Mouse (Mus musculus) embryonic facial prominence, embryonic 15.5 days (tissue): ENCODE results near the gene Parp16. TPM values are rescaled to one million over a fixed set of nuclear protein-coding genes. Genes with fewer than 3 reads are reported as not detected.
A peak's percentile ranks its signal among the peaks of the same experiment; 100 is the strongest.

ENCODE experiments used
- ATAC-seq: fragments of 200-750 bp; cut with Nextera tagmentation; 2 replicates; pipeline ENCODE4 v1.8.0; 2017; ENCODE audit warnings: low read depth, moderate TSS enrichment; ENCODE audit not compliant: insufficient number of reproducible peaks, low FRiP score, low TSS enrichment
- H3K27ac ChIP-seq: fragments of 300-500 bp; sonication (generic); replicated peaks from 2 replicates; pipeline ENCODE4 v1.5.1; 2015; ENCODE audit warnings: mild to moderate bottlenecking, inconsistent platforms
- H3K27me3 ChIP-seq: fragments of 300-500 bp; sonication (generic); 2 replicates; pipeline ENCODE4 v1.6.1; 2015; ENCODE audit warnings: inconsistent platforms
- H3K36me3 ChIP-seq: fragments of 300-500 bp; sonication (generic); 2 replicates; pipeline ENCODE4 v1.6.1; 2015; ENCODE audit warnings: mild to moderate bottlenecking, inconsistent platforms
- H3K4me1 ChIP-seq: fragments of 300-500 bp; sonication (generic); 2 replicates; pipeline ENCODE4 v1.6.1; 2015; ENCODE audit warnings: inconsistent platforms
- H3K4me2 ChIP-seq: fragments of 300-500 bp; sonication (generic); replicated peaks from 2 replicates; pipeline ENCODE4 v1.6.1; 2015; ENCODE audit warnings: mild to moderate bottlenecking, inconsistent platforms
- H3K4me3 ChIP-seq: fragments of 300-500 bp; sonication (generic); replicated peaks from 2 replicates; pipeline ENCODE4 v1.5.1; 2015; ENCODE audit warnings: mild to moderate bottlenecking, inconsistent platforms
- H3K9ac ChIP-seq: fragments of 300-500 bp; sonication (generic); 2 replicates; pipeline ENCODE4 v1.6.1; 2015; ENCODE audit warnings: inconsistent platforms
- H3K9me3 ChIP-seq: fragments of 300-500 bp; sonication (generic); replicated peaks from 2 replicates; pipeline ENCODE4 v1.6.1; 2016; ENCODE audit warnings: inconsistent platforms
- WGBS: fragments of 180-500 bp; shearing (Covaris S2); methylation state at CpG from one replicate; pipeline ENCODE4 v1.1.7; 2015; 5-methylcytosine and 5-hydroxymethylcytosine counted together
- polyA plus RNA-seq: library from polyadenylated mRNA; unstranded; fragments of >200 nt; fragmentation: Nextera tagmentation; extraction: Ambion mirVana; gene quantifications from 2 replicates; pipeline ENCODE4 v1.2.1, GENCODE M21; 2015

Parp16 gene
- polyA plus RNA-seq, 1 experiment from 2014 or later = 8.9 TPM

DNA sequence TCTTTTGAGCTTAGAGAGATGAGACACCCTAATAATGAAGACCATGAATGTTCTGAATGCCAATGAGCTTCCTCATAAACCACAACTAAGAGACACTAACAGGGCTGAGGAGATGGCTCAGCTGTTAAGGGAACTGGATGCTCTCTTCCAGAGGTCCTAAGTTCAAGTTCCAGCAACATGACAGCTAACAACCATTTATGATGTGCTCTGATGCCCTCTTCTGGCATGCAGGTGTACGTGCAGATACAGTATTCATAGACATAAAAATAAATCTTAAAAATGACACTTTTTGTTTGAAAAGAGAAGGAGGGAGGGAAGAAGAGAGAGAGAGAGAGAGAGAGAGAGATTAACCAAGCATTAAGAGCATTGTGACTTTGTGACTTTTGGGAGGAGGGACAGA is 30.3 kb upstream of the Parp16 start:
- Histone ChIP-seq H3K27ac (no peak overlapping the region), H3K36me3 (no peaks in the 10 kb centered on the region), H3K4me1 (peaks cover 14% of the 10 kb centered on the region), H3K4me2 (no peak overlapping the region), H3K9me3 (no peaks in the 10 kb centered on the region), H3K4me3 (no peak overlapping the region), H3K9ac (no peak overlapping the region), H3K27me3 (peaks cover 39% of the 10 kb centered on the region)
- ATAC-seq = no peak
- WGBS = 15% methylated on average over 1 of the region's 1 CpGs

DNA sequence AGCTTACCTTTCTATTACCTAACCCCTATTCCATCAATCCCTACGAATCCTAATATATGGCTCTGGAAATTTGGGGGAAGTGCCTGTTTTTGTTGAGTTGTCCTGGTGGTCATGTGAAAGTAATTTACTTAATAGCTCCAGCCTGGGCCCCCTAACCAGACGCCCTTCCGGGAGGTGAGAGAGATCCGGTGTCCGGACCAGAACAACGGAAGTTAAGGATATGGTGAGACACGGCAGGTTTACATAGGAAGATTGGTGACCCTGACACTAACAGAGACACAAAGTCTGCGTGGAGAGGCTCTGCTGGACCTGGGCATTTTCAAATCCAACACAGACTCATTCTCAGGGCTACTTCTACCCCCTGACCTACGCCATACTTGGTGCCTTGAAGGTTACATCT is 28.8 kb upstream of the Parp16 start:
- Histone ChIP-seq H3K9ac (no peak overlapping the region), H3K9me3 (no peaks in the 10 kb centered on the region), H3K4me3 (no peak overlapping the region), H3K4me2 (no peak overlapping the region), H3K27me3 (peaks cover 28% of the 10 kb centered on the region), H3K27ac (no peak overlapping the region), H3K36me3 (no peaks in the 10 kb centered on the region), H3K4me1 (peaks cover 14% of the 10 kb centered on the region)
- ATAC-seq = no peak
- 32% methylated on average over 9 of the region's 9 CpGs for WGBS

DNA sequence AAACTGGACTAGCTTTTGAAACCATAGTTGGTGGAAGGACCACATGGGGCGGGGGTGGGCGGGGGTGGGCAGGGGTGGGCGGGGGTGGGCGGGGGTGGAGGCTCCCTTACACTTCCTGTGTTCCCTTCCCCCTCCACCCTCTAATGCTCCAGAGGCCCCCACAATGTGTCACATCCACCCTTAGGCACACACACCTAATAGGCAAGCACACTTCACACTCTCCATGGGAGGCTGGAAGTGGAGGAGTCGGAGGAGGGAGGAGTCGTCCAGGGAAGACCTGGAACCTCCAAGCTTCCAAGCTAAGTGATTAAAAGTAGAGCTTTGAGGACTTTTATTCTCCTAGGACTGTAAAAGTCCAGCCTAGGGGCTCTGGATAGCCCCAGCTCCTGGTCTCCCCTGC is 26.6 kb upstream of the Parp16 start:
- Histone ChIP-seq H3K27ac (no peak overlapping the region), H3K36me3 (no peaks in the 10 kb centered on the region), H3K4me1 (peaks cover under 1% of the 10 kb centered on the region; the same call in 1 of the 2 replicates), H3K27me3 (0 out of 2 replicates have a peak, but pooled peaks cover 9% of the 10 kb centered on the region), H3K9ac (no peak overlapping the region), H3K9me3 (no peaks in the 10 kb centered on the region), H3K4me3 (no peak overlapping the region), H3K4me2 (no peak overlapping the region)
- ATAC-seq = no peak
- WGBS = 49% methylated on average over 6 of the region's 6 CpGs

DNA sequence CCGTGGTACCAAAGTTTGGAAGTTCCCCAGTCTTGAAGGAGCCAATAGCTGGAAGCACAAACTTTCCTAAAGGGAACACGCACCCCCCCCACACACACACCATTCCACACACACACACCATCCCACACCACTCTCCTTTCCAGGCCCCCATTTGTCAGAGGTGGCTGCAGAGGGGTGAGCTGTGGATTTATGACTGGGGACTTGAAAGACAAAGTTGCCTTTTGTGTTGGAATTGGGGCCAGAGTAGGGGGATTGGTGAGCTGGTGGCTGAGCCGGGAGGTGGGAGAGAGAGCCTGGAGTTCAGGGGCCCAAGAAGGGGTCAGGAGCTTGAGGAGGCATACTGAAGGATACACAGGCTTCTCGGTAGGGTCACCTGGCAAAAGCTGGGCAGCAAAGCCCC is 26.2 kb upstream of the Parp16 start:
- no peak overlapping the region for H3K4me2 ChIP-seq
- 0 out of 2 replicates have a peak, but pooled peaks cover 5% of the 10 kb centered on the region for H3K27me3 ChIP-seq
- no peaks in the 10 kb centered on the region for H3K4me1 ChIP-seq
- no peak overlapping the region for H3K9ac ChIP-seq
- WGBS = 57% methylated on average over 4 of the region's 4 CpGs
- H3K27ac ChIP-seq = no peak overlapping the region
- H3K4me3 ChIP-seq = no peak overlapping the region
- no peaks in the 10 kb centered on the region for H3K36me3 ChIP-seq
- no peaks in the 10 kb centered on the region for H3K9me3 ChIP-seq
- ATAC-seq = no peak

DNA sequence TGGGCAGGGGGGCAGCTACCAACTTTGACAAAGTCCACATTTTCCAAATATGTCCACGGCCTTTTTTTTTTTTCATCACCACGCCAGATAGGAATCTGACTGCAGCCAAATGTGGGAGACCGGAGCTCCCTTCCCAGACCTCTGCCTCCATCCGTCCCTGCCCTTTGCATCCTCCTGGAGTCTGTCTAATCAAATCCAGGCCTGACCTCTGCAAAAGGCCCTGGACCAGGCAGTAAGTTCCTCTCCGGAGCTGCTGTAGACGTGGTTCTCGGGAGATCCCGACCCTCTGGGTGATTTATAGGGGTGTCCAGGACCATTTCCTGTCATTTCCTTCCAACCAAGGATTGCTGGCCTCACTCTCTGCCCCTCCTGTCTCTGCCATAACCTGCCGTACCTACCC is 22.5 kb upstream of the Parp16 start:
- WGBS = 42% methylated on average over 9 of the region's 9 CpGs
- Histone ChIP-seq H3K4me2 (no peak overlapping the region), H3K9ac (no peak overlapping the region), H3K27me3 (no peaks in the 10 kb centered on the region), H3K9me3 (no peaks in the 10 kb centered on the region), H3K4me3 (no peak overlapping the region), H3K4me1 (peaks cover 16% of the 10 kb centered on the region), H3K27ac (no peak overlapping the region), H3K36me3 (no peaks in the 10 kb centered on the region)
- no peak for ATAC-seq

DNA sequence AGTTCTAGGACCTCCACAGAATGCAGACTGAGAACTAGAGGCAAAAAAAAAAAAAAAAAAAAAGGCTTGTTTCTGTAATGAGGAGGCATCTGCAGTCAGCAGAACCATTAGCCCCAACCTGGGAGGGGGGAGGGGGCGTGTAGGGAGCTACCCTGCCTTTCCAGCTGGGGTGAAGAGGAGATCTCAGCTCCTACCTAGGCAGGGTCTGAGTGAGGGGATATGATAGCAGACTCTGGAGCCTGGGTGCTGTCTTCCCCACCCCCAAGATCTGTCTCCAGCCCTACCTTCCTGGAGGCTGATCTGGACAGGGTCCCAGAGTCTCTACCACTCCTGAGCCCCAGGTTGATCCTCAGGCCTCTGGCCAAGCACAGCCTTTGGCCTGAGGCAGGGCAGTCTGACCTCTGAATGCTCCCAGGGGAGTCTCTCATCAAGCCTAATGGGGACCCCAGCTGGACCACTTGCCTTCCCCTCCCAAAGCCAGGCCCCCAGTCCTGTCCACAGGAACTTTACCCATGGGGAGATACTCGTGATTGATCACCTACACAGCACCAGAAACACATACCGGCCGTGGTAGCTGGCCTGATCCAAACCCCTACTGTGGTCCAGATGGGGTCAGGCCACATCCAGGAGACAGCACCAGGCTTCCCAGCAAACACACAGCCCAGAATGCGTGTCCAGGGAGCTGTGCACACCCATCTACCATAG is 19.8 kb upstream of the Parp16 start:
- Histone ChIP-seq H3K9ac (no peak overlapping the region), H3K4me1 (peaks cover 39% of the 10 kb centered on the region), H3K27me3 (no peaks in the 10 kb centered on the region), H3K27ac (peak overlapping the region; percentile 22; the same call in 1 of the 2 replicates), H3K4me3 (no peak overlapping the region), H3K9me3 (no peaks in the 10 kb centered on the region), H3K36me3 (no peaks in the 10 kb centered on the region), H3K4me2 (no peak overlapping the region)
- 42% methylated on average over 5 of the region's 5 CpGs for WGBS
- no peak for ATAC-seq

DNA sequence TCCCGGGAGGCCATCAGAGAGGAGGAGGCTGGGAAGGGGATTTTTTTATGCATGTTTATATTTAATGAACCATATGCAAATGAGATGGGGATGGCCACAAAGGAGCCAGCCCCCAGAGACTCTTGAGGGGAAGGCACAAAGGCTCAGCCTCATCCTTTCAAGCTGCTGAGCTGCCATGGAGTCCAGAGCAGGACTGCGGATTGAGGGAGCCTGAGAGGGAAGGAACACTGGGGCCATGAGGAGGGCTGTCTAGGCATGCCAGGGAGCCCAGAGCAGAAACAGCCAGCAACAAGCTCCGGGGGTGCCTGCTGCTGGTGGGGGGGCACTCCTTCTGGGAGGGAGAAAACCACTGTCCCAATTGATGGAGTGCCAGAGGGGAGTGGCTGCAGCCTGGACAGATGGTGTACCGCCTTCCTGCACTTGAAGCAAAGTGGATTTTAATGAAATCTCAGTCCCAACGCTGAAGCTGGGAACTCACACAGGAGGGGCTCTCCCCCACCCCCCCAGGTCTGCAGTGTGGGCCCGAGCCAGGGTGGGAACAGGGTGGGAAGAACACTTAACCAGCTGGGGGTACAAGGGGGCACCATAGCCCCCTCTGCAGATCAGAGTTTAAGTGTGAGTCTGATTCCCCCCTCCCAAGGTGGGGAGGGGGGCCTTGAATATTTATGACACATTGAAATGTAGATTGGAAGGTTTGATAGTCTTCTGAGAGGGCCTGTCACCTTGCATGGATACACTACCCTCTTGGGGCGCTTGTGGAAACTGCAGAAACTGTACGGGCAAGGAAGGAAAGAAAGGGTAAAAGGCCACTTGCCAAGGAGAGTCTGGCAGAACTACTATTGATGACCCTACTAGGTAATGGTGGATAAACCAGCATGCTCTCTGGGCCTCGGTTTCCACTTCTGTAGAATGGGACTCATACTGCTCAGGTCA is 18.9 kb upstream of the Parp16 start:
- Histone ChIP-seq H3K9ac (no peak overlapping the region), H3K4me2 (0 out of 2 replicates have a peak overlapping the region, but pooled peaks have one; percentile 8), H3K27me3 (no peaks in the 10 kb centered on the region), H3K4me3 (no peak overlapping the region), H3K9me3 (no peaks in the 10 kb centered on the region), H3K4me1 (peaks cover 43% of the 10 kb centered on the region), H3K27ac (peak overlapping the region; percentile 22; the same call in 1 of the 2 replicates), H3K36me3 (no peaks in the 10 kb centered on the region)
- 37% methylated on average over 9 of the region's 9 CpGs for WGBS
- no peak for ATAC-seq

DNA sequence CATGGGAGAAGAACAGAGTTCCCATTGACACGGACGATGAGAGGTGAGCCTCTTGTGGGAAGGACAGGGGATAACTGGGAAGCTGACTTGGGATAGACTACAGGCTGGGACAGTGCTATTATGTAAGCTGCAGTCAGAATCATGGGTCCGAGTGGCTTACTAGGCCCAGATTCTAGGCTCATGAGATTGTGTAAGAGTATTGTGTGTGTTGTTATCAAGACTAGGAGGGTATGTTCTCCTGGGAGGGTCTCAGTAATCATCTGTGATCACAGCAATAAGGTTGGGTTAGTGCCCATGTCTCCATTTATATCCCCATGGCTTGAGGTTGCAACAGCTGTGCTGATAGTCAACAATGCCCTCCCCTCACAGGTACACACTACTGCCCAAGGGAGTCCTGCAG is 17.7 kb upstream of the Parp16 start:
- no peak overlapping the region for H3K27ac ChIP-seq
- 61% methylated on average over 3 of the region's 3 CpGs for WGBS
- no peaks in the 10 kb centered on the region for H3K36me3 ChIP-seq
- no peak for ATAC-seq
- no peak overlapping the region for H3K9ac ChIP-seq
- H3K4me1 ChIP-seq = peaks cover 43% of the 10 kb centered on the region
- H3K4me3 ChIP-seq = no peak overlapping the region
- no peak overlapping the region for H3K4me2 ChIP-seq
- H3K27me3 ChIP-seq = no peaks in the 10 kb centered on the region
- H3K9me3 ChIP-seq = no peaks in the 10 kb centered on the region

DNA sequence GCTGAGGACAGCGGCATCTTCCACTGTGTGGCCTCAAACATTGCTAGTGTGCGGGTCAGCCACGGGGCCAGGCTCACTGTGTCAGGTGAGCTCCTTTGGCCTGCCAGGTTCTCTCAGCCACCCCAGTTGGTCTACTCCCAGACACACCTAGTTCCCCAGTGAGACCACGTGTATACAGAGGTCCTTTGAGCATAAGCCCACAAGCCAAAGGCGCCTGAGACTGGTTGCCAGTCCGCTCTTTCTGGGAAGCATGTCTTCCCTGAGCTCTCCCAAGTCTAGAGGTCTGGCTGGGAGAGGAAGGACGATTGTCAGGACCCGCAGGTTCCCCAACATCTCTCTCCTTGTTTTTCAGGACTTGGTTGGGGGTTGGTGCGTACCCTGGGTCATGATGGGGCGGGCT is 17.2 kb upstream of the Parp16 start:
- Histone ChIP-seq H3K27me3 (no peaks in the 10 kb centered on the region), H3K9me3 (no peaks in the 10 kb centered on the region), H3K4me3 (no peak overlapping the region), H3K4me1 (peaks cover 43% of the 10 kb centered on the region), H3K4me2 (no peak overlapping the region), H3K9ac (no peak overlapping the region), H3K27ac (no peak overlapping the region), H3K36me3 (no peaks in the 10 kb centered on the region)
- ATAC-seq = no peak
- 64% methylated on average over 10 of the region's 10 CpGs for WGBS

DNA sequence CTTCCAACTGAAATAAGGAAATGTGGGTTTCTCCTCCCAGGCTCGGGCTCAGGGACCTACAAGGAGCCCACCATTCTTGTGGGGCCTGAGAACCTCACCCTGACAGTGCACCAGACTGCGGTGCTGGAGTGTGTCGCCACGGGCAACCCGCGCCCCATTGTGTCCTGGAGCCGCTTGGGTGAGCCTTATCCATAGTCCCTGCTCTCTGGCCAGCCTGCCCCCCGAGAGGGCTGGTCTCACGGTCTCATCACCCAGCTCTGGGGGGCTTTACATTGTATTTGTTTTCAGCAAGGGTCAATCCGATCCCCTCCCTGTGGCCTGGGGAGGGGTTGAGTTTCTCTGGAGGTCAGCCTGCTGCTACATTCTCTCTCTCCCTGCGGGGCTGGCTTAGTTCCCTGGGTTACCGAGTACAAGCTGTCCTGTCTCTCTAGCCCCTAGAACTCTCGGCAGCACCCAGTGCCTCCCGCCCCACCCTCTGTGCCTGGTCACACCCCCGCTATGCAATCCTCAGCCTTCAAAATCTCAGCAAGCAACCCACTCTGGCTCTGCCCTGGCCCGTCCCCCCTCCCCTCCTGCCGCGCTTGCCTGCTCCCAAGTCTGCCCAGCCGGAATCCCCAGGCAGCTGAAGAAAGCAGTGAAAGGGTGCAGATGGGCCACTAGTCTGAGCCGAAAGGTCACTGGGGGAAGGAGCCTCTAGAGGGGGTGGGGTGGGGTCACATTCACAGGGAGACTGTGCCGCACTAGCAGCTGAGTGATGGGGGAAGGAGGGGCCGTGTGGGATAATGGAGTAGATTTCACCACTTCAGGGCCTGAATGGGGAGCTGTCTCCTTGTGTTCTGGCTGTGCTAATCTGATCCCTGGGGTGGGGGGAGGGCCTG is 16.6 kb upstream of the Parp16 start:
- Histone ChIP-seq H3K27me3 (no peaks in the 10 kb centered on the region), H3K9me3 (no peaks in the 10 kb centered on the region), H3K36me3 (no peaks in the 10 kb centered on the region), H3K9ac (no peak overlapping the region), H3K4me3 (no peak overlapping the region; the same call in 1 of the 2 replicates), H3K4me2 (peak overlapping the region; percentile 35), H3K4me1 (peaks cover 43% of the 10 kb centered on the region), H3K27ac (no peak overlapping the region)
- ATAC-seq = peak; percentile 34; the same call in 1 of the 2 replicates
- WGBS = 12% methylated on average over 22 of the region's 22 CpGs
